Mouse (Mus musculus) G1E (cell line): Measurements from ENCODE around the gene Med19. TPM values are rescaled to one million over a fixed set of nuclear protein-coding genes. Genes with fewer than 3 reads are reported as not detected.

Experiments used
- ATAC-seq: 2 replicates; pipeline ENCODE4 v1.8.0; 2016; ENCODE audit warnings: mild to moderate bottlenecking; ENCODE audit not compliant: insufficient number of reproducible peaks, poor library complexity, low FRiP score, severe bottlenecking; ENCODE audit errors: extremely low read depth
- DNase-seq: peaks from one replicate; pipeline ENCODE4 v3.0.0; 2012; ENCODE audit warnings: low spot score
- H3K27me3 ChIP-seq: 2 replicates; pipeline ENCODE4 v1.6.1; 2012; ENCODE audit warnings: mild to moderate bottlenecking, low read length, inconsistent platforms; ENCODE audit not compliant: insufficient read depth
- H3K36me3 ChIP-seq: replicated peaks from 2 replicates; pipeline ENCODE3; 2012; ENCODE audit warnings: mild to moderate bottlenecking, inconsistent platforms
- H3K4me1 ChIP-seq: 2 replicates; pipeline ENCODE4 v1.6.1; 2012; ENCODE audit warnings: low read depth, low read length, inconsistent platforms, mixed read lengths; ENCODE audit not compliant: insufficient read depth
- H3K4me3 ChIP-seq: 2 replicates; pipeline ENCODE4 v1.5.1; 2012; ENCODE audit warnings: low read depth, mild to moderate bottlenecking, inconsistent platforms, low read length, moderate library complexity, mixed read lengths
- H3K9me3 ChIP-seq: replicated peaks from 2 replicates; pipeline ENCODE4 v1.6.1; 2012; ENCODE audit warnings: inconsistent platforms
- CTCF ChIP-seq: IDR thresholded peaks from 2 replicates; pipeline ENCODE4 v1.5.1; 2012; ENCODE audit warnings: low read depth, low read length, inconsistent platforms, mixed read lengths
- GATA1 ChIP-seq: IDR thresholded peaks from 2 replicates; pipeline ENCODE4 v1.6.1; 2012; ENCODE audit warnings: borderline replicate concordance, low read length, inconsistent platforms, mixed read lengths
- GATA2 ChIP-seq: IDR thresholded peaks from 2 replicates; pipeline ENCODE4 v1.6.1; 2012; ENCODE audit warnings: low read depth, low read length, inconsistent platforms, borderline replicate concordance
- POLR2AphosphoS5 ChIP-seq: IDR thresholded peaks from 2 replicates; pipeline ENCODE4 v1.6.1; 2012; ENCODE audit warnings: low read depth, low read length, inconsistent platforms; ENCODE audit not compliant: insufficient replicate concordance
- TAL1 ChIP-seq: conservative IDR thresholded peaks from 2 replicates; pipeline ENCODE4 v1.6.1; 2012; ENCODE audit warnings: low read depth, low read length, inconsistent platforms, mixed read lengths
- polyA plus RNA-seq: library from polyadenylated mRNA; stranded (reverse); fragments of >175 nt; gene quantifications from 2 replicates; pipeline ENCODE4 v1.2.3, GENCODE M21; 2012
- total RNA-seq, 2 experiments: library from RNA; stranded (forward) in 1 of 2; stranded (reverse) in 1 of 2; fragments of 200-1000 nt in 1 of 2; fragments of >200 nt in 1 of 2; fragmentation: Nextera tagmentation in 1 of 2; gene quantifications; 2 replicates each; pipeline ENCODE4 v1.2.3; 2014 to 2017

Med19 gene
- total and polyA plus RNA-seq, 3 experiments: 14.8 to 51.1 (median 33.1) TPM

DNA sequence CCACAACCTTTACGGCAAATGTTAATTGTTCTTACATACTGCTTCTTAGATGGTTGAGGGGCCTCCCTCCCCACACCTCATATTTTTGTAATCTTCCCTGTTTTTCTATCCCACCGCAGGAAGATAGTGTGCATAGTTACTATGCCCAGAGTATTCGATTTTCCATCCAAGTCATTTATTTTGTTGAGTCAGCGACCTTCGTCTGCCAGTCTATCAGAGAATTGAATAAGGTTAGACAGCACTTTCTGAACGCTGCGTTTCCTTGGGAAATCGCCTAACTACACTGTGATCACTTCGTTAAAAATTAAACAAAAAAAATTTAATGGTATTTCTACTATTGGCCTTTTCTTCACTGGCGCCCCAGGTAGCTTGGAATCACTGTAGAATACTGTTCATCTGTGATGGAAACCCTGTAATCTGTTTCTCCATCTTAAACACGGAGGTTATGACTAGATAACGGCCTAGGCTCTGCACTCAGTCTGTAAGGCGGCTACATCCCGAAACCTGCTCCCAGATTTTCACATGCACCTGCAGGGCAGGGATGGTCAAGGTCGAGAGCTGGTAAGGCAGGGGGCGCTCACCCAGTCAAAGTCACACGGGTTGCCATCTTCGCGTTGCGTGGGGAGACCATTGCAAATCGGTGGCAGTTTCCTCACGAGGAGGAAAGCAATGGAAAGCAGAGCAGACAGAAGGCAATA lies 783 bp upstream of the Med19 start:
- Histone ChIP-seq H3K27me3 (no peaks in the 10 kb centered on the region), H3K36me3 (peaks cover 57% of the 10 kb centered on the region), H3K4me1 (peaks cover 33% of the 10 kb centered on the region), H3K4me3 (peak overlapping the region; percentile 98), H3K9me3 (no peaks in the 10 kb centered on the region)
- no peak for DNase-seq
- peak; percentile 6; the same call in 1 of the 2 replicates for ATAC-seq
- TF ChIP-seq GATA1: no peak
- TF ChIP-seq TAL1: no peak
- no peak for TF ChIP-seq CTCF
- no peak for TF ChIP-seq GATA2
- no peak for TF ChIP-seq POLR2AphosphoS5

DNA sequence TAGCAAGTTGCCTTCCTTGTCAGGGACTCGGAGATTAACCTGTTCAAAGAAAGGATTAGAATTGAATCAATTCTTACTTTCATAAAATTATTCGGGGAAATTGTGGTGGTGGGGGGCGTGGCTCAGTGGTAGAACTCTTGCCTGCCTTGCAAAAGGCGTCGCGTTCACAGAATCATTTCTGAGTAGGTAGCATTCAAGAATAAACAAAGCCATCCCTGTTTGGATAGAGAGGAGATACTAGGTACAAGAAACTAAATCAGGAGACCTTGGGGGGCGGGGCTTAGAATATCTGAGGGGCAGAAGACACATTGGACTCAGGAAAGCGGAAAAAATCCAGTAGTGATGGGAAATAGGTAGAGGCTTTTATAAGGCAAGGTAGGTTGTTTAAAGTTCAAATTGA lies 814 bp downstream of the Med19 start, which contains the start of gene Tmx2:
Tmx2 (minus strand) TSS at position 125 of the 400 bp plus-strand sequence.
- no peak for ATAC-seq
- TF ChIP-seq POLR2AphosphoS5: no peak
- no peak for TF ChIP-seq TAL1
- TF ChIP-seq CTCF: no peak
- no peak for TF ChIP-seq GATA2
- TF ChIP-seq GATA1: no peak
- Histone ChIP-seq H3K4me3 (peak within 1 kb of the TSS; percentile 98), H3K4me1 (peaks cover 37% of the 10 kb centered on the region), H3K9me3 (no peaks in the 10 kb centered on the region), H3K27me3 (no peaks in the 10 kb centered on the region), H3K36me3 (peaks cover 49% of the 10 kb centered on the region)
- DNase-seq: no peak

DNA sequence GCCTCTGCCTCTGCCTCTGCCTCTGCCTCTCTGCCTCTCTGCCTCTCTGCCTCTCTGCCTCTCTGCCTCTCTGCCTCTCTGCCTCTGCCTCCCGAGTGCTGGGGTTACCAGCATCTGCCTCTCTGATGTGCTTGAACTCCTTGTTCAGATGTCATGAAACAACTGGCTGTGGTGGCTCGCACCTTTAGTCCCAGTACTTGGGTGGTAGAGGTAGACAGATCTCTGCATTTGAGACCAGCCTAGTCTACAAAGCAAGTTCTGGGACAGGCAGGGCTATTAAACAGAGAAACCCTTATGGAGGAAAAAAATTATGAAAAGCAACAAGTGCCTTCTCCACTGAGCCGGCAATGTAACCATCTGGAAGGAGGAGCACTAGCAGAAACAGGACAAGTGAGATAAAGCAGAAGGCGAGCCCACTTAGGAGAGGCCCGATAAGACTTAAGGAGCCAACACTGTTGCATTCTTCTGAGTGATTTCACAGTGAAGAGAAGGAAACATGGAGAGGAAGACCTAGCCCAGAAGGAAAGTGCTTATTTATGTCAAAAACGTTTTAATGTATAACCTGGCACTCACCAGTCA lies 4.5 kb downstream of the Med19 start:
- Histone ChIP-seq H3K27me3 (no peaks in the 10 kb centered on the region), H3K9me3 (no peaks in the 10 kb centered on the region), H3K36me3 (peaks cover 59% of the 10 kb centered on the region), H3K4me1 (peaks cover 19% of the 10 kb centered on the region), H3K4me3 (no peak overlapping the region; the same call in 1 of the 2 replicates)
- DNase-seq (no peak), ATAC-seq (no peak)
- TF ChIP-seq POLR2AphosphoS5 (no peak), GATA1 (no peak), TAL1 (no peak), GATA2 (no peak), CTCF (no peak)

GRCm38 (mm10) chr2:84688080-84688844 lies 10.1 kb downstream of the Med19 start:
- ATAC-seq (no peak), DNase-seq (no peak)
- Histone ChIP-seq H3K9me3 (no peaks in the 10 kb centered on the region), H3K27me3 (no peaks in the 10 kb centered on the region), H3K4me1 (peaks cover 6% of the 10 kb centered on the region), H3K36me3 (peaks cover 88% of the 10 kb centered on the region), H3K4me3 (no peak overlapping the region)
- TF ChIP-seq CTCF: no peak

- Histone ChIP-seq H3K27me3 (no peaks in the 10 kb centered on the region), H3K9me3 (no peaks in the 10 kb centered on the region), H3K36me3 (peaks cover 91% of the 10 kb centered on the region), H3K4me3 (0 out of 2 replicates have a peak overlapping the region, but pooled peaks have one; percentile 6), H3K4me1 (peaks cover 6% of the 10 kb centered on the region)
- no peak for ATAC-seq
- DNase-seq: no peak
- TF ChIP-seq GATA1: no peak
Measured at GRCm38 (mm10) chr2:84690050-84690449, 11.8 kb downstream of the Med19 start.

GRCm38 (mm10) chr2:84695007-84695695 lies 16.9 kb downstream of the Med19 start:
- TF ChIP-seq GATA1 (no peak), CTCF (no peak), POLR2AphosphoS5 (no peak), GATA2 (no peak), TAL1 (no peak)
- Histone ChIP-seq H3K36me3 (peaks cover 83% of the 10 kb centered on the region), H3K4me1 (no peaks in the 10 kb centered on the region), H3K9me3 (no peaks in the 10 kb centered on the region), H3K4me3 (no peak overlapping the region), H3K27me3 (no peaks in the 10 kb centered on the region)
- DNase-seq (no peak), ATAC-seq (no peak)
